Mouse (Mus musculus) liver, adult 2 months (tissue): ENCODE measurements at regions not wholly inside any gene's neighbourhood (a gene's known extent, or its start where the extent isn't known, plus 50 kb on each side); places are given as distances from the start of the nearest gene placed in this dataset.

Experiments
- CTCF ChIP-seq: fragments of 200-500 bp; IDR thresholded peaks from 2 replicates; pipeline ENCODE4 v1.5.1; 2011; ENCODE audit warnings: low read depth, low read length, control low read depth
- POLR2A ChIP-seq: fragments of 200-500 bp; IDR thresholded peaks from 2 replicates; pipeline ENCODE4 v1.6.1; 2011; ENCODE audit warnings: low read length, control low read depth; ENCODE audit not compliant: insufficient read depth; ENCODE audit errors: extremely low read depth

DNA sequence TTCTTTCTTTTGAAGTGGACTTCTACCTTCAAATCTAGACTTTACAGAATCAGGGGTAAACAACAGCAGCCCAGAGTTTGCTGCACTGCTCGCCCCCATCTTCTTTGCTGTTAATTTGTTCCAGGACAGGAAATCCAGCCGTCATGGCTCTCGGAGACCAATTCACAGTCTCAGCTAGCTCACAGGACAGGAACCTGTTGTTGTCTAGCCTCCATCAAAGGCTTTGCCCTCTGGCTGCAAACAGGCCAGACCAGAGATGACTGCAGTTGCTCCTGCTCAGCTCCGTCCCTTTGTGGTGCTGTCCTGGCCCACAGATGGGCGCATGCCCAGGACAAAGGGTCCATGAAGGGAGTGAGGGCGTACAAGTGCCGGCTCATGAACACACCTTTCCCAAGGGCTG lies 182.2 kb upstream of the Sulf2 start:
- TF ChIP-seq CTCF: no peak
- TF ChIP-seq POLR2A: no peak
